Mouse (Mus musculus) urinary bladder, postnatal 10 days (tissue): ENCODE measurements around the gene Lcn8.
"Not testable (repeated sequence)": the region's sequence is repeated elsewhere in the genome, so short reads cannot be mapped to it uniquely, and the experiment has no call there.

Source experiments
- DNase-seq: peaks from one replicate; pipeline ENCODE4 v3.0.0; 2022; ENCODE audit warnings: low spot score

Lcn8 gene

DNA sequence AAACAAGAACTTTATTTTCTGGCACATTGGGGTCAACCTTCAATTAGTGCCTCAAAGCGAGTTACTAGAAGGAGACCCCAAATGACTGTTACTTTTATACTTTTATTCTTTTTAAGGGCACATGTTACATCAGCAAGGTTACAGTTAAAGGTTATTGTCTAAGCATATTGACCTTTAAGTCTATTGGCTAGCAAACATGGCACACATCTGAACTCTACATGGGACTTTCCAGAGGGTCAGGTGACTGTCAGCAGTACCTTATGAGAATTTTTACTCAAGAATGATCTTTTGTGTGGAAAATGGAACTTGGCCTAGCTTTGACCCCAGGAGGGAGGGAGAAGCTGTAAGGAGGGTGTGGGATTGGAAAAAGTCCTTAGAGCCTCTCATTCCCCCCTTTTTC is 13.6 kb downstream of the Lcn8 start:
- DNase-seq = no peak

DNA sequence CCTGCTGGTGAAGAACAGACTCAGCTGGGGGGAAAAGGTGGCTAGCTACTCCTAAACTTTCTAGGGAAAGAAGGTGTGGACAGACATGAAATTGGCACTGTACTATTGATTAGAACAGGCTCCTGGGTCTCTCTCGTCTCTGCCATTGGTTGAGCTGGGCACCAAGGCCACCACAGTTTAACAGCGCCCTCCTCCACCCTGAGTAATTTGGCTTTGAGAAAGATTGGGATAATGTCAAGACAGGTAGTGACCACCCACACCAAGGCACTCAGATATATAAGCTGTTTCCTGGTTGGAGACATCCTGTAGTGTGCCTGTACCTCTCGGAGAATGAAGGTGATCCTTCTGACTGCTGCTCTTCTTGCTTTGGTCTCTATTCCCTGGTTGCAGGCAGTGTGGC is 23.6 kb downstream of the Lcn8 start, which contains the start of gene Lcn6:
TSS of gene Lcn6 (plus strand) at position 301 of the 400 bp plus-strand sequence.
- no peak for DNase-seq

DNA sequence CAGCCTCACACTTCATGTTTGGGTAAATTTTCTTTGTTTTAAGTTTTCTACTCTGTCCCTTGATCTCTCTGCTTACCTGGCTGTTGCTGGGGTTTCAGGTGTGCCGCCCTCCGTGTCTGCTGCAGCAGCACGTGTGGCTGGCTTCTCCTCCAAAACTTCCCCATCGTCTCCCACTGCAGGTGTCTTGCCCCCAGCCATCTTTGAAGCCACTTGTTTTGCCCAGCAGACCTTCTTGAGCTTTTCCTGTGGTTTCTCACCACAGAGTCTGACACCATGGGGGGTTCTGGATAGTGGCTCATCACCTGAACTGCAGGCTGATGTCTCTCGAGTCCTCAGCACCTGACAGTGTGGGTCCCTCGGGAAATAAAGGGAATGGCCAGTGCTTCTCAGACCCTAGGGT is 26.6 kb downstream of the Lcn8 start:
- DNase-seq = no peak

DNA sequence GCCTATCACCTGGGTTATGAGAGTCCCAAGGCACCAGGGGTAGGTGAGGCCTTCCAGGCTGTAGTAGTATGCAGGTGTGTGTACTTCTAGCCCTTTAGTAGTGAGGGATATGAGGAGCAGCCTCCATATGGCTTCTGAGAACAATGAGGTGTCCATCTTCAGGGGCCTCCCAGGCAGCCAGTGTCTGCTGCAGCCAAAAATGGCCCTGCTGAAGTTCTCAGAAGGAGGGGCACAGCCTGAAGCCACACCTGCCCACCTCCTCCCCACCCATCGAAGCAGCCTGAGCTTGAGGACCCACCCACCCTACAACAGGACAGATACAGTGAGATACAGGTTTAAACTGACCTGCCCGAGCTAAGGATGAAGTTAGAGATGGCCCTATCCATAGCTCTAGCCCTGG is 29.5 kb downstream of the Lcn8 start, which contains the start of gene Lcn10:
TSS of gene Lcn10 (plus strand) at position 301 of the 400 bp plus-strand sequence.
- DNase-seq = no peak

DNA sequence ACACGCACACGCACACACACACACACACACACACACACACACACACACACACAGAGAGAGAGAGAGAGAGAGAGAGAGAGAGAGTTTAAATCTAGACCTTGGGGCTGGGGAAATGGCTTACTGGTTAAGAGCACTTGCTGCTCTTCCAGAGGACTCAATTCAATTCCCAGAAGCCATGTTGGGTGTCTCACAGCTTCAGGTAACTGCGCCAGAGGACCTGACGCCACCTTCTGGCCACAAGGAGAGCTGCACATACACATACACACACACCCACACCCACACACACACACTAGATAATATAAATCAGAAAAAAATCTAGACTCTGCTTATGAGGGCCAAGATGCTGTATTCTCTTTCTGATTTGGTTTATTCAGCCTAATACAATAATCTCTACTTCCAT is 34.0 kb downstream of the Lcn8 start:
- no peak for DNase-seq

DNA sequence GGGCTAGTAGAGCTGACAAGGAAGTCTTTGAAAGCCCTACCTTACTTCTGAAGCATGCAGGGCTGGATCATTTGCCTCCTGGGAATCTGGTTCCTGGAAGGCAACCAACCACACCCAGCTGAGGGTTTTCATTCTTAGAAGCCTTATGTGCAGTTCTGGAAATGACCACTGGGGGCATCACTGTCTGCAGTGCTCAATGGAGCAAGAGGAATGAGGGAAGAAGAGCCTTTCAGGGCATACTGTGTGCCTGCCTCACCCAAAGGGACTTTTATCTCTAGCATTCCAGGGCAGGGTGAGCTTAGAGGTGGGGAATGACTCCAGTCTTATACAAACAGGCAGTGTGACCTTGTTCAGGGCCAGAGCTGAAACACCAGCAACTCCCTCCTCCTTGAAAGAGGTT is 41.7 kb downstream of the Lcn8 start:
- DNase-seq = no peak

DNA sequence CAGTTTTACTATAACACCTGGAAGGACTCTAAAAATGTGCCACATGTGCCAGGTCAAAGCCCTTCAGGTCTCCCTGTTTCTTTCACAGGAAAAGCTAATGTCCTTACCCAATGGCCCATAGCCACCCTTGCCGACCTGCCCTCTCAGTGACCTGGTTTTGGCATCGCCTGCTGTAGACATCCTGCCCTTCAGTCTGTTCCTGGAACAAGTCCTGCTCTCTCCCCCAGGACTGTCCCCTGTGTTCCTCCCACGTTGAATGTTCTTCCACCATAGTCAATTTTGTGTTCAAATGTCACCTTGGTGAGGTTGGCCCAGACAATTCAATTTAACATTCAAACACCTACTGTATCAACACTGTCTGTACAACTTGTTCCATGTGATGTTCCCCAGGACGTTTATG is 44.0 kb downstream of the Lcn8 start:
- DNase-seq = no peak

DNA sequence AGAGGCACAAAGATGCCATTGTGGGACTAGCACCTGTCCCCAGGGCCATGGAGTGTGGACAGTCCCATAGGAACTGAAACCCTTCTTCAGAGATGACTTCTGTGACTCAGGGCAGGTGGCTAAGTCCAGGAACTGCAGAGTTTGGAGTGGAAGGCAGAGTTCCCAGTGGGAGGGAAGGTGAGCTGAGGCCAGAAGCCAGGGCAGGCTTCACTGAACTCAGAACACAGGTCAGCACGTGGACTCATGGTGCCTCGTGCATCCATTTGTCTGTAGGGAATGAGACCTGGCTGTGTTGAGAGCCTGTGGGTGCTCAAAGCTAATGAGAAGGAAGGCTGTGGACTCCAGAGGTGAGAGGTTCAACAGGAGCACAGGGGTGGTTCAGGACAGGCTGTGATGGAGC is 45.8 kb downstream of the Lcn8 start:
- no peak for DNase-seq

DNA sequence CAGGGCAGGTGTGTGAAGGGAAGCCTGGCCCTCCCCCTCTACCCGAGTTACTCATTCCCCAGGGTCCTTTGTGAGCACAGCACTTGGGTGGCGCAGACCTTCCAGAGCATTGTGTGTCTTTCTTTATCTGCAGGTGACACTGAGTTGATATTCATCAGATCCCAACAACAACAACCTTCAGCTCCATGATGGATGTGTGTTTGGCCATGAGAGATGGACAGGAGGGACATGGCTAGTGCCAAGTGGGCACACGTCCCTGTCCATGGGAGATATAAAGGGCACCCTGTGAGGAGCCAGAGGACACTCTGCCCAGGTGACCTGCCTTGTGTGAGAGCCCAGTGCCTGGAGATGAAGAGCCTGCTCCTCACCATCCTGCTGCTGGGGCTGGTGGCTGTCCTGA is 46.8 kb downstream of the Lcn8 start, which contains the start of gene Obp2a:
TSS of gene Obp2a (plus strand) at position 301 of the 400 bp plus-strand sequence.
- DNase-seq = not testable (repeated sequence)

DNA sequence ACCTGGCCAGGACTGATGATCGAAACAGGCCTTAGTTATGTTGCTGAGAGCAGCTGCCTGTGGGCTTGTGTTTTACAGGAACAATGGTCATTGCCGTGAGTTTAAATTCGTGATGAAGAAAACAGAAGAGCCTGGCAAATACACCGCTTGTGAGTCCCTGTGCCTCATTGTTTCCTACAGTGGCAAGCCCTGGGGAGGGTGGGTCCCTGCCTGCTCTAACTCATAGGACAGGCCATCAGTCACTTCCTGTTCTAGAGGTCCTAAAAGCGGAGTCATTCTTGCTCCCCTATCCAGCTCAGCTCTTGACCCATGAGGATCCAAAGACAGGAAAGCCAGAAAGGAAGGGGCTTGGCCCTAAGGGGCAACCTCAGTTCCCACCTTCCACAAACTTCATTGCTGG is 48.1 kb downstream of the Lcn8 start:
- no peak for DNase-seq

DNA sequence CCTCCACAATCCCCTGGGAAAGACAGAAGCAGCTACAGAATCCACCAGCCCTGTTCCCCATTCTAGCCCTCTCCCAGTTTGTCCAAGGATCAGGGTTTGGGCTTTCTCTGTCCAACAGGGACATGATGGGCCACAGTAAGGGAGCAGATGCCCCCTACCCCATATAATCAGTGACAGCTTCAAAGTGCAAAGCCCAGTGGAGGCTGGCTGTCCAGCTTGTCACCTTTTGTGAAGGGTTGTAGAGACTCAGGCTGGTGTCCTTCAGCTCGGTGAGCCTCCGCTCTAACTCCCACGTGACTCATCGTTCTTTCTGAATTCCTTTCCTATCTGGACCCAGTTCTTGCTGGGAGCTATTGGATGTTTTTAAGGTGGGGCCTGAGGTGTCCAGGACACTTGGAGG is 50.8 kb downstream of the Lcn8 start:
- DNase-seq = no peak
